Mouse (Mus musculus) cortical plate, adult 2 months (tissue): Measurements from ENCODE around the gene Rps16. TPM values are rescaled to one million over a fixed set of nuclear protein-coding genes. Genes with fewer than 3 reads are reported as not detected.
"Not testable (repeated sequence)": the region's sequence is repeated elsewhere in the genome, so short reads cannot be mapped to it uniquely, and the experiment has no call there.

Experiments used
- H3K27ac ChIP-seq: fragments of 200-500 bp; 2 replicates; pipeline ENCODE4 v1.5.1; 2012; ENCODE audit warnings: low read length, control low read depth, inconsistent platforms; ENCODE audit not compliant: insufficient read depth
- H3K4me1 ChIP-seq: fragments of 200-500 bp; 2 replicates; pipeline ENCODE4 v1.6.1; 2011; ENCODE audit warnings: low read length; ENCODE audit not compliant: control insufficient read depth, insufficient read depth
- H3K4me3 ChIP-seq: fragments of 200-500 bp; 2 replicates; pipeline ENCODE4 v1.5.1; 2011; ENCODE audit warnings: mild to moderate bottlenecking, low read length, control low read depth; ENCODE audit not compliant: insufficient read depth
- CTCF ChIP-seq: fragments of 200-500 bp; IDR thresholded peaks from 2 replicates; pipeline ENCODE4 v1.5.1; 2011; ENCODE audit warnings: mild to moderate bottlenecking, control low read depth, low read length; ENCODE audit not compliant: insufficient read depth; ENCODE audit errors: extremely low read depth
- POLR2A ChIP-seq: fragments of 200-500 bp; IDR thresholded peaks from 2 replicates; pipeline ENCODE4 v1.6.1; 2011; ENCODE audit warnings: mild to moderate bottlenecking, low read length, control low read depth; ENCODE audit not compliant: insufficient read depth; ENCODE audit errors: extremely low read depth
- polyA plus RNA-seq: library from polyadenylated mRNA; depleted of rRNA; stranded (reverse); fragments of >200 nt; gene quantifications from 2 replicates; pipeline ENCODE4 v1.2.3, GENCODE M21; 2012

Rps16 gene
- polyA plus RNA-seq, 1 experiment, result 648 TPM

DNA sequence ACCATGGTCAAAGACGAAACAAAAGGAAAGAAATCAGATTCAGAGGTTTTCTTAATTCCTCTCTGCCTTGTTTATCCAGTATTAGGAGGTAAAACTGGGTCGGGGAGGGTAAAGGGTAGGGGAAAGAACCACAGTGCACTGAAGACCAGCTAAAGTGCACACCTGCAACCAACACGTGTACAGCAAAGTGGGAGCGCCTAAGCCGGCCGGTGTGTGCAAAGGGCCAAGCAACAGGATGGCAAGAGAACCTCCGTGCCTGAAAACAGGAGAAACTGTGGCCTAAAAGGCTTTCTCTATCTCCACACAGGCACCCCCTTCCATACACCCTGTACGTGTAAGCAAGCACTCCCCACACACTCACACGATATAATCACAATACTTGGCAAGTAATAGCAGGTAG is 34.7 kb downstream of the Rps16 start:
- Histone ChIP-seq H3K4me3 (no peak overlapping the region), H3K27ac (no peak overlapping the region), H3K4me1 (peaks cover 5% of the 10 kb centered on the region)
- TF ChIP-seq CTCF (no peak), POLR2A (no peak)

DNA sequence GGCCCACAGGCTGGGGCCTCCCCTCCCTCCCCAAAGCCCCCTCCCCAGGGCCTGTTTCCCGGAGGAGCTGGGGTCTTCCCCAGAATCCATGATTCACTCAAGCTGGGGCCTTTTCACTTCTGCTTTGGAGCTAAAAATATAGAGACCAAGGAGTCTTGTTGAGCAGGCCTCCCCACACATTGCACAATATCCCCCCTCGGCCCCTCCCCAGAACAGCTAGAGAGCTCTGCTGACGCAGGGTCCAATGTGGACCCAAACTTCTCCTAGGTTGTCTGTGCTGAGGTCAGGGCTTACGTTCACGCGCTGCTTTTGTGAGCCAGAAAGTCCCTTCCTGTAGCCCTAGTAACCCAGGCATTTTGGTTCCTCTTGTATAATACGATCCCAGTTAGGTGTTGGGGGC is 35.6 kb downstream of the Rps16 start:
- no peak overlapping the region for H3K27ac ChIP-seq

GRCm38 (mm10) chr7:28386462-28386861 is 36.0 kb downstream of the Rps16 start:
- TF ChIP-seq CTCF, result peak; percentile 88
- no peak for TF ChIP-seq POLR2A
- H3K4me1 ChIP-seq, result peaks cover 5% of the 10 kb centered on the region
- H3K4me3 ChIP-seq, result no peak overlapping the region
- no peak overlapping the region for H3K27ac ChIP-seq

More for the DNA sequence above, 35.6 kb downstream of the Rps16 start:
- TF ChIP-seq CTCF, result no peak
- TF ChIP-seq POLR2A, result no peak
- H3K4me3 ChIP-seq, result no peak overlapping the region
- H3K4me1 ChIP-seq, result peaks cover 5% of the 10 kb centered on the region

GRCm38 (mm10) chr7:28386877-28387276 is 36.4 kb downstream of the Rps16 start:
- not testable (repeated sequence) for H3K4me3 ChIP-seq, H3K4me1 ChIP-seq, H3K27ac ChIP-seq

DNA sequence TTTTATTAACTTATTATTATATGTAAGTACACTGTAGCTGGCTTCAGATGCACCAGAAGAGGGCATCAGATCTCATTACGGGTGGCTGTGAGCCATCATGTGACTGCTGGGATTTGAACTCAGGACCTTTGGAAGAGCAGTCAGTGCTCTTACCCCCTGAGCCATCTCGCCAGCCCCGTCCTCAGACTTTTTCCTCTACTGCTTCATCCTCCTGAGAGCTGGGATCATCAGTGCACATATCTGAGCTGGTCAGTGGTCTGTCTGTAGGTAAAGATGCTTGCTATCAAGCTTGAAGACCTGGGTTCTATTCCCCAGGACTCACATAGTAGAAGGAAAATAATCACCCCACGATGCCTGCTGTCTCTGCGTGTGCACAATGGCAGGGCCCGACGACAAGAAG is 36.9 kb downstream of the Rps16 start:
- H3K4me3 ChIP-seq, H3K27ac ChIP-seq, H3K4me1 ChIP-seq: not testable (repeated sequence)

GRCm38 (mm10) chr7:28390331-28390730 is 39.9 kb downstream of the Rps16 start:
- H3K4me3 ChIP-seq, result no peak overlapping the region
- TF ChIP-seq CTCF, result no peak
- no peak for TF ChIP-seq POLR2A
- H3K27ac ChIP-seq, result no peak overlapping the region
- H3K4me1 ChIP-seq, result no peaks in the 10 kb centered on the region

DNA sequence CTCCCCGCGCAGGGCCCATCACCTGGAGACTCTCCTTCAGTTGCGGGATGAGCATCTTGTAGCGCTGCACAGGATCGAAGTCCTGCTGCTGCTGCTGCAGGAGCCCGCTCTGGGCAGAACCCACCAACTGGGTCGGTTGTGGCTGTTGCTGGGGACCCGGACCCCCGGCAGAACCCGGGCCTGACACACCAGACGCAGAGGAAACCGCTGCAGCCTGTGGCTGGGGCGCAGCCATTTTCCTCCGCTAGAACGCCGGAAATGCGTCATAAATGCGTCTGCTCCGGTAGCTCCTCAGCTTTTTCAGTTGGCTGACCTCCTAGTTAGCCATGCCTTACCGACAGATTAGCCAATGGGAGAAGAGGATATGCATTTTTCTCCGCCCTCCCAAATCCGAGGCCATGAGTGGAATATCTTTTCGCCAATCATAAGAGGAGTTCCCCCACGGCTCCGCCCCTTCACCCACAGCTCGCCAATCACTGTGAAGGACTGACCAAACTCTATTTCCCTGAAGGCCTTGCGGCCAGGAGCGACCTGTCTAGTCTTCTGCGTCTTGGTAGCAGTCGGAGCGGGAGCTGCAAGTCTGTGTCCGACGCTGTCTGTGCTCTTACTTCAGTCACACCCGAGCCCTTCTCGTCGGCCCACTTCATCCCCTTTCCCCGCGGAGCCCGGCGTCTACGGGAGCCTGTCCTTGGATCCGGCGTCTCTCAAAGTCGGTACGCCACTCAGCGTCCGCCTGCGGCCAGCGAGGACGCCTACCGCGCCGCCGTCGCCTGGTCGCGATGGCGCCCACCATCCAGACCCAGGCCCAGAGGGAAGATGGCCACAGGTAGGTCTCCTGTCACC is 42.2 kb downstream of the Rps16 start, which contains the start of the genes Med29 and Paf1:
TSS of gene Med29 (minus strand) at position 280 of the 843 bp plus-strand sequence.
TSS of gene Paf1 (plus strand) at position 523 of the 843 bp plus-strand sequence.
- peak within 1 kb of the TSS; percentile 55 for H3K4me3 ChIP-seq
- H3K27ac ChIP-seq, result peak within 1 kb of the TSS; percentile 10; the same call in 1 of the 2 replicates
- TF ChIP-seq CTCF (no peak), POLR2A (peak; percentile 100)
- H3K4me1 ChIP-seq, result no peaks in the 10 kb centered on the region

GRCm38 (mm10) chr7:28393272-28393951 is 43.0 kb downstream of the Rps16 start:
- H3K27ac ChIP-seq, result peak overlapping the region; percentile 10; the same call in 1 of the 2 replicates
- TF ChIP-seq CTCF (no peak), POLR2A (no peak)
- peak overlapping the region; percentile 55 for H3K4me3 ChIP-seq
- H3K4me1 ChIP-seq, result no peaks in the 10 kb centered on the region

GRCm38 (mm10) chr7:28395425-28395824 is 45.0 kb downstream of the Rps16 start:
- TF ChIP-seq CTCF (no peak), POLR2A (no peak)

GRCm38 (mm10) chr7:28398000-28398399 is 47.5 kb downstream of the Rps16 start:
- TF ChIP-seq POLR2A, result no peak
- no peak; the same call in 1 of the 2 replicates for TF ChIP-seq CTCF
- Histone ChIP-seq H3K4me3 (no peak overlapping the region), H3K4me1 (no peaks in the 10 kb centered on the region), H3K27ac (no peak overlapping the region)

More at GRCm38 (mm10) chr7:28395425-28395824, 45.0 kb downstream of the Rps16 start:
- Histone ChIP-seq H3K27ac (no peak overlapping the region), H3K4me3 (no peak overlapping the region), H3K4me1 (no peaks in the 10 kb centered on the region)
